Mouse (Mus musculus) CD8-positive naive resting alpha-beta T cell, adult 2 months (primary cell): Measurements from ENCODE around the gene Tpsg1.

Source experiments
- DNase-seq, 2 experiments: peaks; one replicate each; pipeline ENCODE4 v3.0.0; 2022; ENCODE audit warnings: low read depth in 2 of 2, low spot score in 2 of 2

Gene Tpsg1

GRCm38 (mm10) chr17:25368973-25369372 lies at the start of gene Tpsg1:
Tpsg1 (plus strand) TSS chr17:25369273.
- DNase-seq, result no peak

GRCm38 (mm10) chr17:25320819-25321218 lies 48.3 kb upstream of the Tpsg1 start:
- no peak for DNase-seq

GRCm38 (mm10) chr17:25322930-25323329 lies 46.1 kb upstream of the Tpsg1 start:
- no peak for DNase-seq

GRCm38 (mm10) chr17:25332321-25332720 lies 36.8 kb upstream of the Tpsg1 start:
- no peak for DNase-seq

- peak; percentile 11 to 22 for DNase-seq
Measured at GRCm38 (mm10) chr17:25333943-25334342, 35.1 kb upstream of the Tpsg1 start.

DNA sequence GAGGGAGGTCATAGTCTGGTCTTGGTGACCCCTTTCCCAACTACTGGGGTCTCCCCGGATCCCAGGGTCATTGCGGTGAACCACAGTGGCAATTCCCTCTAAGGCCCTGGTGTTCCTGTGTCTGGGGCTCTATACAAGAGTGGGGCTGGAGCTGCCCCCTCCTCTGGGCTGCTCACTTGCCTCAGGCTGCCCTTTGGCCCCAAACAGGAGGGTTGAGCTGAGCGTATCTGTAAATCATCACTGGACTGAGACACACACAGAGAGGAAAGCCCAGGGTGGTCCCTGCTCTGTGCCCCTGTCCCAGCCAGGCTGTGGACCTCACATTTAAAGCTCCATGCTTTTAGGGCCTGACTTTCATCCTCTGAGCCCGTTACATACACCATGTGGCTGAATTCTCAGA lies 30.9 kb upstream of the Tpsg1 start:
- no peak for DNase-seq

DNA sequence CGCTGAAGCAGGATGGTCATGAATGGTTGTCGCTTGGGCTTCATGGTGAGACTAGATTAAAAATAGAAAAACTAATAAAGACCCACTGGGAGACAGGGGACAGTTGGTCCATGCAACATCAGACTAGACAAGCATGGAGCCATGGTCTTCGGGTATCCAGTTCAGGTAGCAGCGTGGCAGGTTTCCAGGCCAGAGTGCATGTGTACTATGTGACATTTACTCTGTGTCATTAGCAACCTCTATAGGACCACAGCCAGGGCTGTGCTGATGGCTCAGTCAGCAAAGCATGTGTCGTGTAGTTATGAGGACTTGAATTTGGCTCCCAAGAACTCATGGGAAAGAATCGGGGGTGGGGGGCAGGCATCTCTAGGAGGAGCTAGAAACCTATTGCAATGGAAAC lies 29.1 kb upstream of the Tpsg1 start:
- DNase-seq, result no peak

DNA sequence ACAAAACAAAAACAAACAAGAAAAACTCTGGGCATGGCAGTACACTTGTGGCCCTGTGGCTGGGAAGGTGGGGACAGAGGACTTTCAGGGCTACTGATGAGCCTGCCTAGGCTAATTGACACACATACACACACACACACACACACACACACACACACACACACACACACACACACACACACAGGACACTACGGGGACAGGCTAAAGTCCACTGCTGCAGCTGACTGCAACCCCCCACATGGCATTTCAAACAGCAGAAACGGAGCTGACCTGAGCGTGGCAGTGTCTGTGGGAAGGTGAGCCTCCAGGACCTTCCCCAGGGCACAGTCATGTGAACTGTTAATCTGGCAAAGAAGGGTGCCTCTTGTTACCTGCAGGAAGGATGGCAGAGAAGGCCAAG lies 27.6 kb upstream of the Tpsg1 start:
- DNase-seq, result no peak

DNA sequence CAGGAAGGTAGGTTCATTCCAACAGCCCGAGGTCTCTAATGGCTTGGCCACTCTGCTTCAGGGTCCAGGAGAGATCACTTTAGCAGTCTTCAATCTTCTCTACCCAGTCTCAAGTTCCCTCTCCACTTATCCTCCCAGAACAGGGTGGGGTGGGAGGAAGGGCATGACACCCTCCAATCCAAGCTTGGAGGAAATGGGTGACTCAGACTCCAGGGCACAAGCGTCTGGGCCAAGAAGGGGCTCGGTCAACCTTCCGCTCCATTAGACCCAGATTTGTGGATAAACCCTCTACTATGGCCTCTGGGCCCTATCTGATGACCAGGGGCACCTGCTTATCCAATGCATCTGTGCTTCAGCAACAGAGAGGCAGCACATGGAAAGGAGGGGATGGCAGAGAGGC lies 23.6 kb upstream of the Tpsg1 start, which contains the start of gene Tpsab1:
Gene Tpsab1 (minus strand): TSS at position 101 of the 400 bp plus-strand sequence.
- no peak for DNase-seq

DNA sequence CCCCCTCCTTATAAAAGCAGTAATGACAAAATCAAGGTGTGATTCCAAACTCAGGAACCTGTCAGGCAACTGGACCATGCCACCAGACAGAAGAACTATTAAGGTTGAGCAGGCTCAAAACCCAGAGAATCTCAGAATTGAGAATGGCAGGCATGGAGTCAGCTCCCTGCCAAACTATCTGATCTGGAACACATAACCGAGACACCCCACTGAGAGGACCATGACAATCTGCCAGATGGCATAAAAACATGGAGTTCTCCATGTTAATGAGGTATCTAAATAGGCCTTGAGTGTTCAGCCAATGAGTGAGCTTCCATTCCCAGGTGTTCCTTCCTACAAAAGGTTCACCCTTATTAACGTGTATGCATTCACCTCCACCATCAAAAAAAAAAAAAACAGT lies 7.8 kb upstream of the Tpsg1 start:
- no peak for DNase-seq

DNA sequence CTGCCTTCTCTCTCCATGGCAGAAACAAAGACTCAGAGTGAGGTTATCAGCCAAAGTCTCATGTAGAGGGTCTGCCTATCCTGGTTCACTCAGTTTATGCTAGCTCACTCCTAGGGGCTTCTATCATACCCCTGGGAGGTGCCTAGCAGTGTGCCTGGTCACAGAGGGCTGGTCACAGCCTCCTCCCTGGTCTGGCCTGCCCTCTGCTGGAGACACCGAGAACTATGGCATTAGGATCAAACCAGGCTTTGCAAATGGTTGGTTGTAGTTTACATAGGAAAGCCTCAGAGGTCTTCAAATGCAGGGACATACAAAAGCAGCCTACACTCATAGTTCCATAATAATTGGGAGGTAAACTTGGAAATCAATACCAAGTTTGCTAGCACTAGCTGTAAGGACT lies 5.3 kb upstream of the Tpsg1 start:
- DNase-seq, result peak in 1 of 2 experiments; percentile 14

DNA sequence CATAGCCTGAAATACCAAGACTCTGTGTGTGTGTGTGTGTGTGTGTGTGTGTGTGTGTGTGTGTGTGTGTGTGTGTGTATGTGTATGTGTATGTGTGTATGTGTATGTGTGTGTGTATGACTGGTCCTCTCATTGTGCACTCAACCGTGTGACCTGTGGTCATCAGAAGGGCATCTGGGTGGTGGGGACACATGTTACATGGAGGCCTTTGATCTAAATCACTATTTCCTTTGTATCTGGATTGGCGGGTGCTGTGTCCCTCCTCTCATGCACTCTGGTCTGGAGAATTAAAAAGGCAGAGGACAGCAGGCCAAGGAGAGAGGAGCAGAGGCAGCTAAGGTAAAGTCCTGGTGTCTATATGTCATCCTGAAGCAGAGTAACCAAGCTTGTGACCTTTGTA lies 3.1 kb upstream of the Tpsg1 start, which contains the start of gene Tpsb2:
Gene Tpsb2 (plus strand): TSS at position 301 of the 400 bp plus-strand sequence.
- DNase-seq, result no peak

DNA sequence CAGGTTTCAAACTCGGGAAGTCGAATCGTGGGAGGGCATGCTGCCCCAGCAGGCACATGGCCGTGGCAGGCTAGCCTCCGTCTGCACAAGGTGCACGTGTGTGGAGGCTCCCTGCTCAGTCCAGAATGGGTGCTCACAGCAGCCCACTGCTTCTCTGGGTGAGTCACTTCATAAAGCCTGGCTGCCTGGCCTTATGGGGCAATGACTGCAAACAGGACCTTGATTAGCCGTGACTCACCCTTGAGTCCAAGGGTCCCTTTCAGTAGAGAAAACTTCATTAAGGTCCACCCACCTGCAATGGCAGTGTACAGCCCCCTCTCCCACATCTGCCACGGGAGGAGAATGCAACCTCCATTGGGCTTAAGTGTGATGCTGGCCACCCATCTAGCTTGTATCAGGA lies 3.4 kb downstream of the Tpsg1 start:
- no peak for DNase-seq

DNA sequence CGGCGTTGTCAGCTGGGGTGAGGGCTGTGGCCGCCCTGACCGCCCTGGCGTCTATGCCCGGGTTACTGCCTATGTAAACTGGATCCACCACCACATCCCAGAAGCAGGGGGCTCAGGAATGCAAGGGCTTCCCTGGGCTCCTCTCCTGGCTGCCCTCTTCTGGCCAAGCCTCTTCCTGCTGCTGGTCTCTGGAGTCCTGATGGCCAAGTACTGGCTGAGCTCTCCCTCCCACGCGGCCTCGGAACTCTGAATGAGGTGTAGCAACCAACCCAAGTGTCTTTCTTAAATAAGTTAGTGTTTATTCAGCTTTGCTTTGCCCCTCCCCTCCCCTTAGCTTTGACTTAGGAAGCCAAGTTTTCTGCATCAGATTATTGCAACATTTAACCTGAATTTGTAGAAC lies 4.9 kb downstream of the Tpsg1 start:
- no peak for DNase-seq

DNA sequence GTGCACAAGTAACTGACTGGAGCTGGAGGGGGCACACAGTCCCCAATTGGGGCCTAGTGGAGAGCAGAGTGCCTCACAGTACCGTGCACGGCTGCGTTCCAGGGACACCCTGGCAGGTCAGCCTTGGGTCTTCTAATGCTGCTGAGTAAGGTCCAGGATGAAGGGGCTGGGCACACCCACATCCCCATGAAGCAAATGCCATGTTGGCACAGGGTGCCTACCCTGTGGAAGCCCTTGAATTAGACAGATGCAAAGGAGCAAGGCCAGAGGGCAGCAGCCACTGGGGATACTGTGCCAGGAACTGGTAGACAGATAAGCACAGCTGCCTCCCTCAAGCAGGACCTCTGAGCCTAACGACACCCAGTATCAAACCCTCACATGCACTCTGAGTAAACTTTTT lies 25.5 kb downstream of the Tpsg1 start:
- DNase-seq, result no peak

DNA sequence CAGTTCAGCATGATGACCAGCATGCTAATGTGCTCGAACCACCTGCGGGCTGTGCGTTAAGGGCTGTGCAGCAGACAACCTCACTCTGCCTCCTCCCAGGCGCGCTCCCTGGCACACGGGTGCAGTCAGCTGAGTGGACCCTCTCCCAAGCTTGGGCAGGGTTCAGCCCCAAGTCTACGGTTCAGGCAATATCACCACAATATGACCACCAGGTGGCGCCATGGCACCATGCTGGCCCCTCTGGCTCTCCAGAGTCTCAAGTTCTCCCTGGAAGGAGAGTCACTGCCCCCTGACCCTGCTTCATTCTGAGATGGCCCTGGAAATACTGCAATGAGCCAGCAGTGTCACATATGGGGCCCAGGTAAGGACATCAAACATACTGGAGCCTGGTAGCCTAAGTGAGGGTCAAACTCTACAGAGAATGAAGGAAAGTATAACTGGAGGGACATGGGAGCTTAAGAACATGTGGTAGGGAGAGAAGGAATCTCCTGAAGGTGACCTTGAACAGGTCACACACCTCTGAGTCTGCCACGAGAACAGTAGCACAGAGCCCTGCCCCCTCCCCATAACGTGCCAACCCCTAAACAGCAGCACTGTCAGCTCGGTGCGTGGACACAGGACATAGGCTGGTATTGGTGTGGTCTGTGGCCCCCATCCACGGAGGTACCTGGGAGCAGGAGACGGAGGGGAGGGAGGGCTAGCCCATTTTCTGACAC lies 28.9 kb downstream of the Tpsg1 start:
- peak; percentile 17 to 36 for DNase-seq

DNA sequence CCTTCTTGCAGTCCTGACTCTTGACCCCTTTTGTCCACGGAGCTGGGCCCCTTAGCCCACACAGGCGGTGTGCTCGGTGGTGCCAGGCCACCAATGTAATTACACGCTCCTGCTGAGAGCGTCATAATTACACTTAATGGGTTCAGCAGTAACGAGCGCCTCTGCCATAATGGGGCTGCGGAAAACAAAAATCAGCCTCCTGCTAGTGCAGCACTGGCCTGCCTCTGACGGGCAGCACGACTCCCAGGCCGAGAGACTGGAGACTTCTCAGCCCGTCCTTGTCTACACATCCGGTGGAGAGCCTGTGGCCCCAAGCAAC lies 29.4 kb downstream of the Tpsg1 start:
- no peak for DNase-seq

DNA sequence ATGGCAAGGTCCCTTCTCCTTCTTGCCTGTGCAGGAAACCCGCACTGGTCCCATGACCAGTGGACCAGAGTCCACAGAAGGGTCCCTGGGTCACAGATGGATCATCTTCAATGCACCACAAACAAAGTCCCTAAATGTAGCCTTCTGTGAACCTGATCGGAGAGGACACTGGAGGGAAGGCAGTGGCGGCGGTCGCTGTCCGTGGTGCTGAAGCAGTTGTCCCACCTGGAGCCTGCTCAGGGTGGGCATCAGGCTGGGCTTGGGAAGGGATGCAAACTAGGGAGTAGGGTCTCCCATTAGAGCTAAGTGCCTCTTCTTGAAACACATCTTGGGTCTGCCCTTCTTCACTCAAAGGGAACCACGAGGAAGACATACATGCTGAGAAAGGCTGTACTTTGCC lies 31.4 kb downstream of the Tpsg1 start:
- no peak for DNase-seq

DNA sequence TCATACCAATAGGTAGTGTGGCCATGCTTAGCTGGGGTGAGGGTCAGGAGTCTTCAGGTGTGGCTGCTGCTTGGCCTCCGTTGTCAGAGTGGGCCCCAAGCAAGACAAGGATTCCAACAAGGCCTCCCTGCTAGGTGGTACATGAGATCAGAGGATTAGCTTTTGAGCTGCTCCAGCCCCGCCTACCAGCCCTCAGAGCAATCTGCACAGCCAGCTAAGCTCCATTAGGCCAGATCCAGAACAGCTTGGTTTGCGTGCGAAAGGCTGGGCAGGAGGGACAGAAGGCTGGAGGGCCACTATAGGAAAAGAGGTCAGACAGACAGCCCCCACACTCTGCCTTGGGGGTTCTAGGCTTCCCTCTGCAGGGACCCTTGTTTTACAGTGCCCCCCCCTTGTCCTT lies 32.4 kb downstream of the Tpsg1 start:
- no peak for DNase-seq

GRCm38 (mm10) chr17:25402224-25402623 lies 33.2 kb downstream of the Tpsg1 start:
- no peak for DNase-seq

DNA sequence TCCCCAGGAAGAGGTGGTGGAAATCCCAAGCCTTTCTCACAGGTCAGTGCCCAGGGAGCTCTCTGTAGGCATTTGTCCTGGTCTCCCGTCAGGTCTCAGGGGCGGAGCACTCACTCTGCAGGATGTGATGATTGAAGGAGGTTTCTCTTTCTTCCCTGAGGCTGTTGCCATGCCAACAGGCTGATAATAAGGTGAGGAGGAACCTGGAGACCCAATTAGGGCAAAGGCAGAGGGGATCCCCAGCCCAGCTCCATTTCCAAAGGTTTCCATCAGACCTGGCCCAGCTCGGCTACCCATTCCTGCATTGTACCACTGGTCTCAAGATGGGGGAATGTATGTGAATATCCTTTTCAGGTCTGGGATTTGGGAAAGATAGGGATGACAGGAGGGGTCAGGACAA lies 35.1 kb downstream of the Tpsg1 start:
- no peak for DNase-seq

DNA sequence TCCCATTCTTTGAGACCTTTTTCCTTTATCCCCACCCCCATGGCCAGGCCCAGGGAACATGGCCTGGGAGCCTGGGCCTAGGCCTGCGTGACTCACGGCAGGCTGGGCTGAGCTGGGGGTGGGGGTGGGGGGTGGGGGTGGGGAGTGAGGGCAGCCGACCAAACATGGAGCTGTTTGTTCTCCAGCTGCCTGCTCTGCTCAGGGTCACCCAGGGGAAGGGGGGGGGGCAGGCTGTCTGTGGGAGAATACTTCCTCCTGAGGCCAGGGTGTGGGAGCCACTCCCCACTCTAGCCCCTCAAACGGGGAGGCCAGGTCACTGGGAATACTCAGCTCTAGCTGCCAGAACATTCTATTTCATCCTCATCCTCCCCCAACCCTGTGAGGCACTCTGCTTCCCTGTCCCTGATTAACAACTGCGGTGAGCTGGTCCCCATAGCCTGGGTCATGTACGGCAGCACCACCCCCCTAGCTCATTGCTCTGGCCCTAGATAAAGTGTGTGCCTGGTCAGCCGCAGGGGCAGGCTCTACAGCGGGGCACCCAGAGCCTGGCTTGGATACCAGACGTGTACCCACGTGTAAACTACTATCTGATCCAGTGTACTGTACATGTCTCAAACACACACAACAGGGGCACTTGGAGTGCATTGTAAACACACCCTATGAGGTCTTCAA lies 36.3 kb downstream of the Tpsg1 start:
- DNase-seq, result no peak

DNA sequence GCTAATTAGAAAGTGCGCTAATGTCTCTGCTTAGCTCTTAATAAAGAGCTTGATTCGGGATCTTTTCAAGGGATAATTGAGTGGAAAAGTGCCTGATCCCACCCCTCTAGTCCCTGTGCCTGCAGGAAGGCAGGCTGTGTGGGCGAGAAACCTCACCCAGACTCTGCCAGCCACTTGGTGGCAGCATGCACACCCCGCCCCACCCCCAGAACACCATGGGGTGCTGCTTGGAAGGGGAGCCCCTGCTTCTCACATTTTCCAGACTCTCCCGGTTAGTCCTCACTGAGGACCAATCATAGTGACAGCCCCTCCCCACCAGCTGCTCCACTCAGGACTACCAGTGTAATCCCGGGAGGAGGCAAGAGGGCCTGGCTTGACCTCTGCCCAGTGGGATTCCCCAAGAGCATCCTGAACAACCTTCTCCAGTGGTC lies 37.0 kb downstream of the Tpsg1 start:
- DNase-seq, result no peak
